Mouse (Mus musculus) heart, embryonic 15.5 days (tissue): ENCODE data around the gene Smc2. TPM values are rescaled to one million over a fixed set of nuclear protein-coding genes. Genes with fewer than 3 reads are reported as not detected.

Experiments used
- ATAC-seq: fragments of 200-750 bp; cut with Nextera tagmentation; replicated peaks from 2 replicates; pipeline ENCODE4 v1.8.0; 2017; ENCODE audit warnings: low read depth, moderate TSS enrichment; ENCODE audit not compliant: insufficient number of reproducible peaks, insufficient read depth, low FRiP score
- H3K27ac ChIP-seq: fragments of 300-500 bp; sonication (generic); 2 replicates; pipeline ENCODE4 v1.5.1; 2015; ENCODE audit warnings: mild to moderate bottlenecking, inconsistent platforms
- H3K27me3 ChIP-seq: fragments of 300-500 bp; sonication (generic); 2 replicates; pipeline ENCODE4 v1.6.1; 2015; ENCODE audit warnings: inconsistent platforms
- H3K36me3 ChIP-seq: fragments of 300-500 bp; sonication (generic); 2 replicates; pipeline ENCODE4 v1.6.1; 2015; ENCODE audit warnings: mild to moderate bottlenecking, inconsistent platforms
- H3K4me1 ChIP-seq: fragments of 300-500 bp; sonication (generic); replicated peaks from 2 replicates; pipeline ENCODE4 v1.6.1; 2015; ENCODE audit warnings: inconsistent platforms
- H3K4me2 ChIP-seq: fragments of 300-500 bp; sonication (generic); 2 replicates; pipeline ENCODE4 v1.6.1; 2015; ENCODE audit warnings: inconsistent platforms, mild to moderate bottlenecking, moderate library complexity
- H3K4me3 ChIP-seq: fragments of 300-500 bp; sonication (generic); 2 replicates; pipeline ENCODE4 v1.5.1; 2015; ENCODE audit warnings: mild to moderate bottlenecking, inconsistent platforms
- H3K9ac ChIP-seq: fragments of 300-500 bp; sonication (generic); 2 replicates; pipeline ENCODE4 v1.6.1; 2015; ENCODE audit warnings: mild to moderate bottlenecking, inconsistent platforms
- H3K9me3 ChIP-seq: fragments of 300-500 bp; sonication (generic); replicated peaks from 2 replicates; pipeline ENCODE4 v1.6.1; 2016; ENCODE audit warnings: inconsistent platforms
- WGBS: fragments of 180-500 bp; shearing (Covaris S2); methylation state at CpG from one replicate; pipeline ENCODE4 v1.1.7; 2015; ENCODE audit warnings: mixed read lengths; 5-methylcytosine and 5-hydroxymethylcytosine counted together
- polyA plus RNA-seq: library from polyadenylated mRNA; unstranded; fragments of >200 nt; fragmentation: Nextera tagmentation; extraction: Ambion mirVana; gene quantifications from 2 replicates; pipeline ENCODE4 v1.2.1, GENCODE M21; 2015

Gene Smc2
- polyA plus RNA-seq, 1 experiment from 2014 or later = 119 TPM

- ATAC-seq = no peak
- no peak overlapping the region for H3K4me3 ChIP-seq
- no peaks in the 10 kb centered on the region for H3K27me3 ChIP-seq
- 19% methylated on average over 4 of the region's 4 CpGs for WGBS
- H3K4me2 ChIP-seq = no peak overlapping the region
- no peak overlapping the region for H3K27ac ChIP-seq
- no peaks in the 10 kb centered on the region for H3K9me3 ChIP-seq
- H3K4me1 ChIP-seq = no peaks in the 10 kb centered on the region
- H3K9ac ChIP-seq = no peak overlapping the region
- H3K36me3 ChIP-seq = no peaks in the 10 kb centered on the region
Observed at GRCm38 (mm10) chr4:52517580-52517979, 78.5 kb downstream of the Smc2 start.

DNA sequence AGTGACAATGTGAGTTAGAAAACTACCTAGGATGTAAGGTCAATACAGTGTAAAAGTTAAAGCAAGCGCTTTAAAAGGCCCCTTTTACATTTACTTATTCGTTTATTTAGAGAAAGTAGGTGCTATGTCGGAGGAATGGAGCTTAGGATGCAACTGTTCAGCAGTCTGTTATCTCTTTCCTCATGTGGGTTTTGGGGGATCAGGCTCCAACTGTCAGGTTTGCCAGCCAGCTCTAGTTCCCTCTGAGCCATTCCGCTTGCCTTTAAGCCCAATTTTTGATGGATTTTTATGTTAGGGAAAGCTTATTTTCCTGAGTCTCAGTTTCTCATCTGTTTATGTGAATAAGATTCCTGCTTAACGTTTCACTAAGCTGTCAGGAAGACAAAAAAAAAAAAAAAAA lies 80.3 kb downstream of the Smc2 start:
- H3K27ac ChIP-seq = no peak overlapping the region
- no peak overlapping the region for H3K4me3 ChIP-seq
- no peaks in the 10 kb centered on the region for H3K36me3 ChIP-seq
- no peaks in the 10 kb centered on the region for H3K9me3 ChIP-seq
- no peak overlapping the region for H3K9ac ChIP-seq
- H3K4me2 ChIP-seq = no peak overlapping the region
- WGBS = 78% methylated on average over 5 of the region's 5 CpGs
- ATAC-seq = no peak
- no peaks in the 10 kb centered on the region for H3K27me3 ChIP-seq
- H3K4me1 ChIP-seq = no peaks in the 10 kb centered on the region

DNA sequence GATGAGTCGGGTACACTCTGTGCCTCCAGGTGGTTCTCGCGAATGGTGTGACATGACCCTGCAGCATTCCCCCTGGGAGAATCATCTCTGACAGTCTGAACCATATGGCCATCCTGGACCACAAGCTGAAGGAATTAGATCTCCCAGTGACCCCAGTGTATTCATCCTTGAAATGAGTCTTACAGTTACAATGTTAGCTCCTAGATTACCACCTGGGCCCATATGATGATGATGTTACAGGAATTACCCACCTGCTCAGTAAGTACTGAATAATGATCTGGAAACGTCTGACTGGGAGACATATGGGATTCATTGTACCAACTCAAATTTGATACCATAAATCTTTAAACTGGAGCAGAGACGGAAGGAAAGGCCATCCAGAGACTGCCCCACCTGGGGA lies 87.4 kb downstream of the Smc2 start:
- WGBS = 72% methylated on average over 5 of the region's 5 CpGs
- Histone ChIP-seq H3K36me3 (no peaks in the 10 kb centered on the region), H3K27me3 (no peaks in the 10 kb centered on the region), H3K9ac (no peak overlapping the region), H3K9me3 (no peaks in the 10 kb centered on the region), H3K4me1 (no peaks in the 10 kb centered on the region), H3K4me3 (no peak overlapping the region), H3K27ac (no peak overlapping the region), H3K4me2 (no peak overlapping the region)
- no peak for ATAC-seq

GRCm38 (mm10) chr4:52530636-52531035 lies 91.6 kb downstream of the Smc2 start:
- Histone ChIP-seq H3K4me2 (no peak overlapping the region), H3K9me3 (no peaks in the 10 kb centered on the region), H3K9ac (no peak overlapping the region), H3K27ac (no peak overlapping the region), H3K4me3 (no peak overlapping the region), H3K4me1 (no peaks in the 10 kb centered on the region), H3K27me3 (no peaks in the 10 kb centered on the region), H3K36me3 (no peaks in the 10 kb centered on the region)
- no peak for ATAC-seq
- WGBS = 54% methylated on average over 2 of the region's 2 CpGs

Other genes starting within 250 kb of the Smc2 start
- 1.5 and 1.8 TPM in 2 replicates for gene Vma21-ps, start 58.0 kb downstream of the Smc2 start, polyA plus RNA-seq
- gene Toporsl, start 157.0 kb downstream of the Smc2 start, polyA plus RNA-seq = 0.05 TPM in 1 of 2 replicates, not detected in the other